Mouse (Mus musculus) liver, embryonic 16.5 days (tissue): ENCODE measurements at regions not wholly inside any gene's neighbourhood (a gene's known extent, or its start where the extent isn't known, plus 50 kb on each side); places are given as distances from the start of the nearest gene placed in this dataset.

Source experiments
- ATAC-seq: fragments of 200-750 bp; cut with Nextera tagmentation; 2 replicates; pipeline ENCODE4 v1.8.0; 2017; ENCODE audit warnings: low read depth, mild to moderate bottlenecking, moderate number of reproducible peaks, moderate library complexity
- H3K27ac ChIP-seq: fragments of 300-500 bp; sonication (generic); 2 replicates; pipeline ENCODE4 v1.5.1; 2014; ENCODE audit warnings: mild to moderate bottlenecking, low read length
- H3K27me3 ChIP-seq: fragments of 300-500 bp; sonication (generic); 2 replicates; pipeline ENCODE4 v1.6.1; 2014; ENCODE audit warnings: low read depth, low read length, mixed read lengths; ENCODE audit not compliant: control insufficient read depth, insufficient read depth
- H3K36me3 ChIP-seq: fragments of 300-500 bp; sonication (generic); 2 replicates; pipeline ENCODE4 v1.6.1; 2014; ENCODE audit warnings: mild to moderate bottlenecking; ENCODE audit not compliant: control insufficient read depth, insufficient read depth
- H3K4me1 ChIP-seq: fragments of 300-500 bp; sonication (generic); 2 replicates; pipeline ENCODE4 v1.6.1; 2014; ENCODE audit warnings: low read depth, low read length, mixed read lengths; ENCODE audit not compliant: control insufficient read depth
- H3K4me2 ChIP-seq: fragments of 300-500 bp; sonication (generic); 2 replicates; pipeline ENCODE4 v1.6.1; 2014; ENCODE audit warnings: low read depth, low read length, mixed read lengths
- H3K4me3 ChIP-seq: fragments of 300-500 bp; sonication (generic); 2 replicates; pipeline ENCODE4 v1.5.1; 2014; ENCODE audit warnings: low read depth, mild to moderate bottlenecking, low read length
- H3K9ac ChIP-seq: fragments of 300-500 bp; sonication (generic); 2 replicates; pipeline ENCODE4 v1.6.1; 2014; ENCODE audit warnings: low read depth, low read length
- H3K9me3 ChIP-seq: fragments of 300-500 bp; sonication (generic); replicated peaks from 2 replicates; pipeline ENCODE4 v1.6.1; 2016; ENCODE audit warnings: low read length; ENCODE audit not compliant: control insufficient read depth
- WGBS: fragments of 180-500 bp; shearing (Covaris S2); extraction: QIAGEN DNeasy Blood & Tissue Kit; methylation state at CpG from one replicate; pipeline ENCODE4 v1.1.7; 2014; ENCODE audit not compliant: insufficient replicate concordance; 5-methylcytosine and 5-hydroxymethylcytosine counted together

DNA sequence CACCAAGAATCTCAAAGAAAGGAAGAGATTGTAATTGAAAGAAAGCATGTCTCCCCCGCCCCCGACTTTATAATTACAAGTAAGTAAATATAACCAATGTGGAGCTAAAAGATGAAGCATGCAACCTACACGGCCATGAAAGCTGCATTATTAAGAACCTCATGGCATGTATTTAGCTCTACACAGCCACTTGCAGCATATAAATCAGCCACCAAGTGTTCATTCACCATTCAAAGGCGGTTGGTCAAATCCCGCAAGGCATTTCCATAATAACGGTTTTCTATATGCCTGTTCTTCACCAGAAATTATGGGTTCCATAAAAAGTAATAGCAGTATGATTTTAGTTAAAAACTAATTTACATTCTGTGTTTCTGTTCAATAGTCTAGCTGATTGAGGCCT is 221.4 kb upstream of the Lmcd1 start:
- WGBS, result 68% methylated on average over 6 of the region's 6 CpGs
- Histone ChIP-seq H3K4me3 (no peak overlapping the region), H3K9ac (no peak overlapping the region), H3K4me1 (no peaks in the 10 kb centered on the region), H3K4me2 (no peak overlapping the region), H3K27me3 (no peaks in the 10 kb centered on the region), H3K27ac (no peak overlapping the region), H3K9me3 (no peaks in the 10 kb centered on the region), H3K36me3 (no peaks in the 10 kb centered on the region)
- ATAC-seq, result no peak

DNA sequence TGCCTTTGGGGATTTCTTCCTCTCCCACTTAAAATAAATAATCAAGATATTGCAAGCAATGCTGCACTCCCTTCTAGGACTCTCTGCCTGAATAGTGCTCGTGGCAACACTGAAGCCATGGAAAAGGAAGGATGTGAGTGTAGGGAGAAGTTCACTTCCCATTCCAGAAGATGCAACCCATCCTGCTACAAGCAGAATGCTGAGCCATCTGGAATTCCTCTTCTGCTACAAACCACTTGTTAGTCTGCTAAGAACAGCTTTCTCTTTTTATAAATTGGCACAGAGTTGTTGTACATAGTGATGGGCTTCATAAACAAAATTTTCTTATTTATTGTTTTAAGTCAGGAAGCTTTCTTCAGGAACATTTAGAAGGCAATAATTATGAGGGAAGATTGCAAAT is 215.7 kb upstream of the Lmcd1 start:
- Histone ChIP-seq H3K36me3 (no peaks in the 10 kb centered on the region), H3K4me1 (no peaks in the 10 kb centered on the region), H3K9me3 (no peaks in the 10 kb centered on the region), H3K4me2 (no peak overlapping the region), H3K27me3 (no peaks in the 10 kb centered on the region), H3K27ac (no peak overlapping the region), H3K9ac (no peak overlapping the region), H3K4me3 (no peak overlapping the region)
- WGBS, result 24% methylated on average over 1 of the region's 1 CpGs
- no peak for ATAC-seq

DNA sequence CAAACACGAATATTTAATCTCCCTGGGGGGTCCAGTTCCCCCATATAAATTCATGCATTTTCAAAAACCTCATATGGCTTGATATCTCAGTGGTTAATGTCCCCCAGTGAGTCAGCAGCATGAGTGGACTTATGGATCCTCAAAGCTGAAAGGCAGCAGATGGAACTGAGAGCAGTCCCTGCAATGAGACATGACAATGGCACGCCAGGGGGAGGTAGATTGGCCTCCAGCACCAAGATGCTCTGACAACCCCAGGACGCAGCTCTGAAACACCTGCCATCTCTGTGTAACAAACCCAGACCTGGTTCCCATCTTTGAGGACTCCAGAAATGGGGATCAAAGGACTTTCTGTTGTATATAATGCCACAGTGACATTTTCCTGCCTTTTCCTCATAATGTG is 210.6 kb upstream of the Lmcd1 start:
- Histone ChIP-seq H3K27ac (no peak overlapping the region), H3K4me3 (no peak overlapping the region), H3K27me3 (no peaks in the 10 kb centered on the region), H3K4me2 (no peak overlapping the region), H3K9me3 (no peaks in the 10 kb centered on the region), H3K4me1 (no peaks in the 10 kb centered on the region), H3K9ac (no peak overlapping the region), H3K36me3 (no peaks in the 10 kb centered on the region)
- WGBS, result 41% methylated on average over 3 of the region's 3 CpGs
- ATAC-seq, result no peak

DNA sequence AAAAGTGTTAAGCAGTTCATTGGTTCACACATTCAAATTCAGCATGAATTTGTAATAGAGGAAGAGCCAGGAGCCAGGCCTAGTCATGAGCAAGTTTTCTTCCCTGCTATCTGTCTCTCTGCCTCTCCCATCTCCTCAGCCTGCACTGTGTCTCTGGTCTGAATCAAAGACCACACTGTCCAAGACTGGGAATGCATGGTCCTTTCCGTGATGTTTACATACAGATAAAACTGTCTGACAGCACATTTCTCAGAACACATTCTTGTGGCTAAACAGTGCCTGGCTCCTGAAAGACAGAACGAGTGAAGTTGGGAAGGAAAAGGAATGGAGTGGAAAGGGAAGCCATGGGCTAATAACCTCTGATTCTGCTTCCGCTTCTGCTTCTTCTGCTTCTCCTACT is 183.0 kb upstream of the Lmcd1 start:
- H3K4me1 ChIP-seq, result no peaks in the 10 kb centered on the region
- no peaks in the 10 kb centered on the region for H3K36me3 ChIP-seq
- no peak overlapping the region for H3K27ac ChIP-seq
- H3K4me2 ChIP-seq, result no peak overlapping the region
- H3K4me3 ChIP-seq, result no peak overlapping the region
- H3K9me3 ChIP-seq, result no peaks in the 10 kb centered on the region
- H3K27me3 ChIP-seq, result no peaks in the 10 kb centered on the region
- no peak for ATAC-seq
- WGBS, result 54% methylated on average over 3 of the region's 3 CpGs
- H3K9ac ChIP-seq, result no peak overlapping the region

DNA sequence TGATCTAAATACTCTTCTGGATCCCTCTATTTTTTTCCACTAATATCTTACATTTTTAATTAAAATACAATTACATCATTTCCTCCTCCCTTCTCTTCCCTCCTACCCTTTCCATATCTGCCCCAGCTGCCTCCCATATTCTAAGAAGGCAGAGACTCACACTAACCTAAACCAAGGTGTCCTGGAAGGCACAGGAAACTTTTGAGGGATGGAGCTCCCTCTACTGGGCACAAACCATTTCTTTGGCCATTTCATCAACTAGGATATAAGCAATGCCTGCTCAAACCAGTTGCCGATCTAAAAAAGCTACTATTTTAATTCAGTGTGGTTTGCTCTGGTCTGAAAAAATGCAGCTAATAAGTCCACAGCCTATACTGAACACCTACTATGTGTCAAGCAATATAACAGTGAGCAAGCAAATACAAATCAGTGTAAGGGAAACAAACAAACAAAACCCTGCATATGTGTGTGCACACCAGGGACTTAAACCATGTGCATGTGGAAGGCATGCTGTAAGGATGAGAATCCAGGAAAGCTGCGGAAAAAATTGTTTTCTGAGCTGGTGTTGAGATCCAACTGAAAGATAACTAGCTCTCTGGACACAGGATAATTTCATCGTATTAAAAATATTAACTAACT is 182.3 kb upstream of the Lmcd1 start:
- H3K27me3 ChIP-seq, result no peaks in the 10 kb centered on the region
- no peak overlapping the region for H3K27ac ChIP-seq
- H3K9ac ChIP-seq, result no peak overlapping the region
- no peaks in the 10 kb centered on the region for H3K4me1 ChIP-seq
- no peak for ATAC-seq
- H3K36me3 ChIP-seq, result no peaks in the 10 kb centered on the region
- no peaks in the 10 kb centered on the region for H3K9me3 ChIP-seq
- H3K4me2 ChIP-seq, result no peak overlapping the region
- WGBS, result 47% methylated on average over 3 of the region's 3 CpGs
- no peak overlapping the region for H3K4me3 ChIP-seq

DNA sequence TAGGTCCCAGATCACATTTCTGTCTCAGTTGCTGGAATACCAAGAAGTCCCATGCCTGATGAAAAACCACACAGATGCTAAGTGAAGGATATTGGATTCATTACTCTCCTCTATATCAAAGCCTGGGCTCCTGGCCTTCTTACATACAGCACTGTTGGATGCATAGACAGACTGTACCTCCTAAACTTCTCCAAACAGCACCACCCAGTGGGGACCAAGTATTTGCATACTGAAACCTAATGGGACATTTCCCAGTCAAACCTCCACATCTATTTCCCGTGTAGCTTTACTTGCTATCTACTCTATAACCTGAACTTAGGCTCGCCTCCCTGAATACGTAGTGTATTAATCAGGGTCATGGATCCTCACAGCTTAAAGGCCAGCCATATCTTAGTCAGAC is 180.3 kb upstream of the Lmcd1 start:
- no peaks in the 10 kb centered on the region for H3K36me3 ChIP-seq
- no peak overlapping the region for H3K4me3 ChIP-seq
- no peak overlapping the region for H3K27ac ChIP-seq
- ATAC-seq, result no peak
- H3K9ac ChIP-seq, result no peak overlapping the region
- no peaks in the 10 kb centered on the region for H3K27me3 ChIP-seq
- H3K4me2 ChIP-seq, result no peak overlapping the region
- no peaks in the 10 kb centered on the region for H3K4me1 ChIP-seq
- H3K9me3 ChIP-seq, result no peaks in the 10 kb centered on the region
- WGBS, result 46% methylated on average over 3 of the region's 3 CpGs

DNA sequence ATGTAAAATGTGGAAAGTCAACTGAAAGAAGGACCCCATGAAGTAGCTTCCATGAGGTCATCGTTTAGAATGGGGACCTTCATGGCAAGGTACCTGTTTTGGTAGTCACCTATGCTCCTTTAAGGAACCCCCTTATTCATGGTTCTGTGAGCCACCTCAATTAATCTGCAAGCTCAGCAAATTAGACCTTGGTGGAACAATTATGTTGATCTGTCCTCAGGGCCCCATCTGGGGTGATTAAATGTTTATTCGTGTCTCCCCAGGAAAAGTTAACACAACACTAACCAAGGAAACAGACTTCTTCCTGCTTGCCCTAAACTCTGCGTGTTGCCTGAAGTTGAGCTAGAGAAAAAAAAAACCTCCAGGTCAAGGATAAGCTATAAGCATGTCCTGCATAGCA is 175.9 kb upstream of the Lmcd1 start:
- no peaks in the 10 kb centered on the region for H3K4me1 ChIP-seq
- H3K9me3 ChIP-seq, result no peaks in the 10 kb centered on the region
- no peaks in the 10 kb centered on the region for H3K27me3 ChIP-seq
- no peak overlapping the region for H3K9ac ChIP-seq
- WGBS, result 44% methylated on average over 3 of the region's 3 CpGs
- no peaks in the 10 kb centered on the region for H3K36me3 ChIP-seq
- H3K27ac ChIP-seq, result no peak overlapping the region
- H3K4me2 ChIP-seq, result no peak overlapping the region
- ATAC-seq, result no peak
- H3K4me3 ChIP-seq, result no peak overlapping the region

DNA sequence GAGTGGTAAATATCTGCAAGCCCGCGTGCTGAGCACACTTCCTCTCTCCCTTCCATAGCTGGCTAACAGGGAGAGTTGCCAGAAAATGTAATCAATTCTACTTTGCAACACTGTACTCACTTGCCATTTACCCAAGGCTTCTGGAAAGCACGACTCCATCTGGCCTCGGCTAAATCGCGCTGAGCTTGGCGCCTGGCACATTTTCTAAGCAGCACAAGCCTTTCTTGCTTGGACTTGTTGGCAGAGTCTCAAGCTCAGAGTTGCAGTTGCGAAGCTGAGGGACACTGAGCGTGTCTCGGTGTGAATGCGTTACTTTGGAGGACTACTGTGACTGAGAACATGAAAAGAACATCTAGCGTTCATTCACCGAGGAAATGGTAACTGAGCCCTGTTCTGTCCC is 164.9 kb upstream of the Lmcd1 start:
- H3K27me3 ChIP-seq, result no peaks in the 10 kb centered on the region
- WGBS, result 63% methylated on average over 13 of the region's 13 CpGs
- H3K36me3 ChIP-seq, result no peaks in the 10 kb centered on the region
- no peak overlapping the region for H3K4me2 ChIP-seq
- no peak overlapping the region for H3K4me3 ChIP-seq
- no peak for ATAC-seq
- H3K27ac ChIP-seq, result no peak overlapping the region
- H3K9me3 ChIP-seq, result no peaks in the 10 kb centered on the region
- H3K9ac ChIP-seq, result no peak overlapping the region
- no peaks in the 10 kb centered on the region for H3K4me1 ChIP-seq

DNA sequence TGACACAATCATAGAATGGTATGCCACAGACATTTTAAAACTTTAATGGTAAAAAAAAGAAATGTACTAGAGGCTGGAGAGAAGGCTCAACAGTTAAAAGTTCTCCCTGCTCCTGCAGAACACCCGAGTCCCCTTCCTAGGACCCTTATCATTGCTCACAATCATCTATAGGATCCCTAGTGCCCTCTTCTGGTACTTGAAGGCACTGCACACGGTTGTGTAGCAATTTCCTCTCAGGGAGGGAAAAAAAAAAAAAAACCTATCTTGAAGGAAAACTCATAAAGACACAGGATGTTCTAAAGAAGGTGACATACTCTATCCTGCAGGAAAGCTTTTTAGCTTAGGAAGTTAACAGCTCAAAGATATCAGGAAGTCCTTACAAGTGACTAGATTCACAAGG is 154.4 kb upstream of the Lmcd1 start:
- Histone ChIP-seq H3K4me3 (no peak overlapping the region), H3K36me3 (no peaks in the 10 kb centered on the region), H3K4me1 (no peaks in the 10 kb centered on the region), H3K27ac (no peak overlapping the region), H3K9me3 (no peaks in the 10 kb centered on the region), H3K4me2 (no peak overlapping the region), H3K27me3 (no peaks in the 10 kb centered on the region), H3K9ac (no peak overlapping the region)
- no peak for ATAC-seq
- WGBS, result 24% methylated on average over 2 of the region's 2 CpGs
